Mouse (Mus musculus): ENCODE measurements around the gene Hscb.
"Not testable (repeated sequence)": the region's sequence is repeated elsewhere in the genome, so short reads cannot be mapped to it uniquely, and the experiment has no call there.

DNA sequence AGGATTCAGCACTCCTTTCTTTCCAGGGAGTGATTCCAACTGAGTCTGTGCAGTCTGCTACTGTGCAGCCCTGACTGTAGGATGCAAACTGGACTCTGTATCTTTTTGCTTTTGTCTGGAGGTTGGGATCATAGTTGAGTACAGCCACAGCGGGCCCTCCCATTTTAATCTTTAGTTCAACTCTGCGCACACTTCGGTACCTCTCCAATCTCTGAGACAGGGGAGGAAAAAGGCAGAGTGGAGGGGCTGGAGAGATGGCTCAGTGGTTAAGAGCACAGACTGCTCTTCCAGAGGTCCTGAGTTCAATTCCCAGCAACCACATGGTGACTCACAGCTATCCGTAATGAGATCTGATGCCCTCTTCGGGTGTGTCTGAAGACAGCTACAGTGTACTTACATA lies 1.6 kb downstream of the Hscb start:
- TF ChIP-seq CTCF (IDR thresholded peaks at IDR 0.05; ENCODE audit: low read depth, low read length); GATA2 (IDR thresholded peaks at IDR 0.05; ENCODE audit: borderline replicate concordance, low read depth, low read length); GATA1 (IDR thresholded peaks at IDR 0.05; ENCODE audit: borderline replicate concordance, low read length): not testable (repeated sequence)
